Mouse (Mus musculus): ENCODE results near the gene Htr5b.

The Htr5b gene

GRCm38 (mm10) chr1:121528399-121528720 is at the start of gene Htr5b:
TSS of gene Htr5b (minus strand) at chr1:121528465.
- peak in 1 of 2 experiments; percentile 23 for DNase-seq (ENCODE audit: low spot score in 2 of 2)

GRCm38 (mm10) chr1:121577491-121577890 is 49.2 kb upstream of the Htr5b start:
- DNase-seq (ENCODE audit: low spot score in 2 of 2), result no peak

- DNase-seq (ENCODE audit: low spot score in 2 of 2), result no peak
These were observed 42.3 kb upstream of the Htr5b start for GRCm38 (mm10) chr1:121570522-121570921.

- DNase-seq (ENCODE audit: low spot score in 2 of 2), result peak; percentile 97 to 99
These were observed 39.5 kb upstream of the Htr5b start, which contains the start of gene Ddx18 for GRCm38 (mm10) chr1:121567521-121568489. TSS of gene Ddx18 (minus strand) at chr1:121567989.

- DNase-seq (ENCODE audit: low spot score in 2 of 2), result no peak
These were observed 29.6 kb upstream of the Htr5b start for GRCm38 (mm10) chr1:121557861-121558260.

- no peak for DNase-seq (ENCODE audit: low spot score in 2 of 2)
These were observed 23.2 kb upstream of the Htr5b start for GRCm38 (mm10) chr1:121551457-121551835.

GRCm38 (mm10) chr1:121550801-121551456 is 22.7 kb upstream of the Htr5b start:
- DNase-seq (ENCODE audit: low spot score in 2 of 2), result no peak

- DNase-seq (ENCODE audit: low spot score in 2 of 2), result peak in 1 of 2 experiments; percentile 6
These were observed 21.2 kb upstream of the Htr5b start for GRCm38 (mm10) chr1:121549456-121549855.

- no peak for DNase-seq (ENCODE audit: low spot score in 2 of 2)
These were observed 20.4 kb upstream of the Htr5b start for GRCm38 (mm10) chr1:121548667-121549066.

- DNase-seq (ENCODE audit: low spot score in 2 of 2), result no peak
These were observed 18.6 kb upstream of the Htr5b start for GRCm38 (mm10) chr1:121546844-121547243.

GRCm38 (mm10) chr1:121540361-121540760 is 12.1 kb upstream of the Htr5b start:
- DNase-seq (ENCODE audit: low spot score in 2 of 2), result no peak

GRCm38 (mm10) chr1:121531439-121531838 is 3.2 kb upstream of the Htr5b start:
- DNase-seq (ENCODE audit: low spot score in 2 of 2), result no peak

- DNase-seq (ENCODE audit: low spot score in 2 of 2), result no peak
These were observed 1.0 kb upstream of the Htr5b start for GRCm38 (mm10) chr1:121529286-121529685.

- peak in 1 of 2 experiments; percentile 12 for DNase-seq (ENCODE audit: low spot score in 2 of 2)
These were observed 466 bp downstream of the Htr5b start for GRCm38 (mm10) chr1:121527600-121528398.

GRCm38 (mm10) chr1:121527061-121527460 is 1.2 kb downstream of the Htr5b start:
- DNase-seq (ENCODE audit: low spot score in 2 of 2), result no peak

- DNase-seq (ENCODE audit: low spot score in 2 of 2), result no peak
These were observed 9.7 kb downstream of the Htr5b start for GRCm38 (mm10) chr1:121518609-121519008.

- no peak for DNase-seq (ENCODE audit: low spot score in 2 of 2)
These were observed 16.3 kb downstream of the Htr5b start for GRCm38 (mm10) chr1:121511966-121512365.

GRCm38 (mm10) chr1:121511186-121511585 is 17.1 kb downstream of the Htr5b start:
- DNase-seq (ENCODE audit: low spot score in 2 of 2), result peak in 1 of 2 experiments; percentile 8

GRCm38 (mm10) chr1:121510420-121511140 is 17.7 kb downstream of the Htr5b start:
- DNase-seq (ENCODE audit: low spot score in 2 of 2), result peak in 1 of 2 experiments; percentile 70

- no peak for DNase-seq (ENCODE audit: low spot score in 2 of 2)
These were observed 19.5 kb downstream of the Htr5b start for GRCm38 (mm10) chr1:121508729-121509128.

- no peak for DNase-seq (ENCODE audit: low spot score in 2 of 2)
These were observed 31.2 kb downstream of the Htr5b start for GRCm38 (mm10) chr1:121497093-121497492.

Measured in cerebellum, postnatal 4 days (tissue).